Mouse (Mus musculus) heart, embryonic 16.5 days (tissue): ENCODE measurements around the gene Gm9970. TPM values are rescaled to one million over a fixed set of nuclear protein-coding genes. Genes with fewer than 3 reads are reported as not detected.
"Not testable (repeated sequence)": the region's sequence is repeated elsewhere in the genome, so short reads cannot be mapped to it uniquely, and the experiment has no call there.

Source experiments
- ATAC-seq: fragments of 200-750 bp; cut with Nextera tagmentation; replicated peaks from 2 replicates; pipeline ENCODE4 v1.8.0; 2017; ENCODE audit warnings: moderate number of reproducible peaks; ENCODE audit not compliant: insufficient read depth, low FRiP score; ENCODE audit errors: extremely low read depth
- H3K27ac ChIP-seq: fragments of 300-500 bp; sonication (generic); 2 replicates; pipeline ENCODE4 v1.5.1; 2014; ENCODE audit warnings: mild to moderate bottlenecking, low read length, control low read depth, moderate library complexity
- H3K27me3 ChIP-seq: fragments of 300-500 bp; sonication (generic); 2 replicates; pipeline ENCODE4 v1.6.1; 2014; ENCODE audit warnings: low read length, mixed read lengths; ENCODE audit not compliant: control insufficient read depth, insufficient read depth
- H3K36me3 ChIP-seq: fragments of 300-500 bp; sonication (generic); 2 replicates; pipeline ENCODE4 v1.6.1; 2014; ENCODE audit not compliant: control insufficient read depth, insufficient read depth
- H3K4me1 ChIP-seq: fragments of 300-500 bp; sonication (generic); 2 replicates; pipeline ENCODE4 v1.6.1; 2014; ENCODE audit warnings: low read length, mixed read lengths; ENCODE audit not compliant: control insufficient read depth, insufficient read depth
- H3K4me2 ChIP-seq: fragments of 300-500 bp; sonication (generic); 2 replicates; pipeline ENCODE4 v1.6.1; 2014; ENCODE audit warnings: low read depth, mild to moderate bottlenecking, control low read depth, low read length
- H3K4me3 ChIP-seq: fragments of 300-500 bp; sonication (generic); 2 replicates; pipeline ENCODE4 v1.5.1; 2014; ENCODE audit warnings: mild to moderate bottlenecking, control low read depth, low read length
- H3K9ac ChIP-seq: fragments of 300-500 bp; sonication (generic); 2 replicates; pipeline ENCODE4 v1.6.1; 2014; ENCODE audit warnings: low read length, control low read depth
- H3K9me3 ChIP-seq: fragments of 300-500 bp; sonication (generic); replicated peaks from 2 replicates; pipeline ENCODE4 v1.6.1; 2016; ENCODE audit warnings: low read length; ENCODE audit not compliant: control insufficient read depth
- WGBS: fragments of 180-500 bp; shearing (Covaris S2); extraction: QIAGEN DNeasy Blood & Tissue Kit; methylation state at CpG from one replicate; pipeline ENCODE4 v1.1.7; 2014; 5-methylcytosine and 5-hydroxymethylcytosine counted together
- polyA plus RNA-seq: library from polyadenylated mRNA; unstranded; fragments of >200 nt; fragmentation: Nextera tagmentation; extraction: Ambion mirVana; gene quantifications from 2 replicates; pipeline ENCODE4 v1.2.1, GENCODE M21; 2015

Gm9970 gene
- polyA plus RNA-seq, 1 experiment from 2014 or later, result 0.29 TPM

GRCm38 (mm10) chr5:31219474-31219873 is 21.6 kb downstream of the Gm9970 start:
- H3K4me1 ChIP-seq, result peaks cover 20% of the 10 kb centered on the region
- WGBS, result 1% methylated on average over 11 of the region's 11 CpGs
- no peaks in the 10 kb centered on the region for H3K36me3 ChIP-seq
- no peaks in the 10 kb centered on the region for H3K9me3 ChIP-seq
- H3K9ac ChIP-seq, result peak overlapping the region; percentile 90
- peak overlapping the region; percentile 71 for H3K4me2 ChIP-seq
- no peak for ATAC-seq
- no peaks in the 10 kb centered on the region for H3K27me3 ChIP-seq
- H3K27ac ChIP-seq, result peak overlapping the region; percentile 91
- peak overlapping the region; percentile 87 for H3K4me3 ChIP-seq

- peak overlapping the region; percentile 90 for H3K9ac ChIP-seq
- no peaks in the 10 kb centered on the region for H3K36me3 ChIP-seq
- ATAC-seq, result no peak
- 0% methylated on average over 2 of the region's 2 CpGs for WGBS
- peak overlapping the region; percentile 71 for H3K4me2 ChIP-seq
- peaks cover 20% of the 10 kb centered on the region for H3K4me1 ChIP-seq
- peak overlapping the region; percentile 44 for H3K4me3 ChIP-seq
- no peak overlapping the region for H3K27ac ChIP-seq
- no peaks in the 10 kb centered on the region for H3K27me3 ChIP-seq
- no peaks in the 10 kb centered on the region for H3K9me3 ChIP-seq
Observed at GRCm38 (mm10) chr5:31219070-31219469, 22.0 kb downstream of the Gm9970 start.

- WGBS, result 50% methylated on average over 7 of the region's 7 CpGs
Observed at GRCm38 (mm10) chr5:31218294-31218693, 22.7 kb downstream of the Gm9970 start.

GRCm38 (mm10) chr5:31216554-31216953 is 24.5 kb downstream of the Gm9970 start:
- not testable (repeated sequence) for H3K27me3 ChIP-seq, H3K27ac ChIP-seq, H3K9ac ChIP-seq, H3K36me3 ChIP-seq, H3K9me3 ChIP-seq, H3K4me3 ChIP-seq, ATAC-seq, H3K4me2 ChIP-seq
- peaks cover 18% of the 10 kb centered on the region for H3K4me1 ChIP-seq
- WGBS, result 88% methylated on average over 6 of the region's 6 CpGs

More at GRCm38 (mm10) chr5:31218294-31218693, 22.7 kb downstream of the Gm9970 start:
- no peak overlapping the region for H3K27ac ChIP-seq
- H3K4me2 ChIP-seq, result peak overlapping the region; percentile 71; the same call in 1 of the 2 replicates
- H3K36me3 ChIP-seq, result no peaks in the 10 kb centered on the region
- no peak for ATAC-seq
- H3K4me3 ChIP-seq, result no peak overlapping the region
- H3K27me3 ChIP-seq, result no peaks in the 10 kb centered on the region
- H3K4me1 ChIP-seq, result peaks cover 20% of the 10 kb centered on the region
- H3K9ac ChIP-seq, result no peak overlapping the region
- H3K9me3 ChIP-seq, result no peaks in the 10 kb centered on the region

- Histone ChIP-seq H3K9ac (no peak overlapping the region), H3K27me3 (no peaks in the 10 kb centered on the region), H3K9me3 (peaks cover 4% of the 10 kb centered on the region), H3K27ac (no peak overlapping the region), H3K36me3 (peaks cover 57% of the 10 kb centered on the region), H3K4me2 (no peak overlapping the region), H3K4me1 (peaks cover 14% of the 10 kb centered on the region), H3K4me3 (no peak overlapping the region)
- ATAC-seq, result no peak
- WGBS, result 86% methylated on average over 6 of the region's 6 CpGs
Observed at GRCm38 (mm10) chr5:31204421-31204820, 36.6 kb downstream of the Gm9970 start.

- 87% methylated on average over 2 of the region's 2 CpGs for WGBS
- Histone ChIP-seq H3K27ac (no peak overlapping the region), H3K36me3 (peaks cover 63% of the 10 kb centered on the region)
Observed at GRCm38 (mm10) chr5:31203866-31204265, 37.2 kb downstream of the Gm9970 start.

GRCm38 (mm10) chr5:31202933-31203332 is 38.1 kb downstream of the Gm9970 start:
- Histone ChIP-seq H3K9me3 (peaks cover 4% of the 10 kb centered on the region), H3K36me3 (peaks cover 72% of the 10 kb centered on the region), H3K27me3 (no peaks in the 10 kb centered on the region), H3K4me3 (peak overlapping the region; percentile 72), H3K9ac (peak overlapping the region; percentile 82; the same call in 1 of the 2 replicates), H3K27ac (peak overlapping the region; percentile 85), H3K4me2 (peak overlapping the region; percentile 88), H3K4me1 (peaks cover 14% of the 10 kb centered on the region)
- WGBS, result 81% methylated on average over 7 of the region's 7 CpGs
- no peak for ATAC-seq

More at GRCm38 (mm10) chr5:31203866-31204265, 37.2 kb downstream of the Gm9970 start:
- no peaks in the 10 kb centered on the region for H3K27me3 ChIP-seq
- H3K9me3 ChIP-seq, result peaks cover 4% of the 10 kb centered on the region
- H3K4me1 ChIP-seq, result peaks cover 14% of the 10 kb centered on the region
- H3K4me2 ChIP-seq, result no peak overlapping the region
- no peak for ATAC-seq
- H3K4me3 ChIP-seq, result no peak overlapping the region
- H3K9ac ChIP-seq, result no peak overlapping the region

- Histone ChIP-seq H3K9ac (peak within 1 kb of the TSS; percentile 83), H3K4me1 (peaks cover 14% of the 10 kb centered on the region), H3K27me3 (no peaks in the 10 kb centered on the region), H3K4me2 (peak within 1 kb of the TSS; percentile 88), H3K36me3 (peaks cover 71% of the 10 kb centered on the region), H3K27ac (peak within 1 kb of the TSS; percentile 85), H3K4me3 (peak within 1 kb of the TSS; percentile 72), H3K9me3 (peaks cover 4% of the 10 kb centered on the region)
- ATAC-seq, result peak; percentile 97
- under 1% methylated on average over 53 of the region's 53 CpGs for WGBS
Observed at GRCm38 (mm10) chr5:31201742-31202590, 39.1 kb downstream of the Gm9970 start, which contains the start of gene Zfp513. Gene Zfp513 (minus strand): TSS chr5:31202303.

- Histone ChIP-seq H3K9ac (peak overlapping the region; percentile 83), H3K4me1 (peaks cover 14% of the 10 kb centered on the region), H3K4me2 (peak overlapping the region; percentile 78), H3K4me3 (peak overlapping the region; percentile 72), H3K36me3 (peaks cover 74% of the 10 kb centered on the region), H3K27ac (peak overlapping the region; percentile 62), H3K27me3 (no peaks in the 10 kb centered on the region), H3K9me3 (peaks cover 4% of the 10 kb centered on the region)
- WGBS, result 11% methylated on average over 13 of the region's 13 CpGs
- no peak for ATAC-seq
Observed at GRCm38 (mm10) chr5:31201042-31201741, 39.8 kb downstream of the Gm9970 start.
